In the genomic region with DNA sequence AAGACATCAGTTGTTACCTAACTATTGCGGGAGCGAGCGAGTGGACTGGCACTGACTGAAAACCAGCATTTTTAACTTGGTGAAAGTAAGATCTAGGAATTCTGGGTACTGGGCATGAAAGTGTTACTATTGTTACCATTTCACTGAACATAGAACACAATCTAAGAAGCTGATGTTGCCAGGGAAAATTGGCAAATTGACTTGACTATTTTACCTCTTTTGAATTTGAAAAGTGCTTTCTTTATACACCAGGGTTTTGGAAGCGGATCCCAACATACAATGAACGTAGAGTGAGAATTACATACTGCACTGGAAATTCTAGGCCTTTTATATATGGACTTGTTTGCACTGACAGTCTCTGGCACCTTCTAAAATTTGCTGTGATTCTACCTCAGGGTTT, we compare ENCODE assay signal across 19 mouse cellular contexts. TPM values are rescaled to one million over a fixed set of nuclear protein-coding genes. Genes with fewer than 3 reads are reported as not detected.
A peak's percentile ranks its signal among the peaks of the same experiment; 100 is the strongest.
DNase-seq lines count a peak whose midpoint lies in the region; ATAC-seq and TF ChIP-seq lines count a peak whose summit lies in the region.
"Had no signal": no experiment of that assay in that cellular context is flagged by ENCODE, and none has a peak within 500 bp of the region (broad histone marks: within the 10 kb centered on the region; RNA-seq: fewer than 3 reads in every experiment).

No protein-coding gene starts in this region.

- no peaks in the 10 kb centered on the region for H3K27me3 ChIP-seq in forebrain, embryonic 15.5 days
- H3K27me3 ChIP-seq in forebrain, embryonic 11.5 days (ENCODE audit: control insufficient read depth, insufficient read depth, low read length), result no peaks in the 10 kb centered on the region
- no peaks in the 10 kb centered on the region for H3K27me3 ChIP-seq in hindbrain, embryonic 15.5 days
- H3K27me3 ChIP-seq in hindbrain, embryonic 10.5 days (ENCODE audit: insufficient read depth, poor library complexity, severe bottlenecking), result no peaks in the 10 kb centered on the region
- H3K27me3 ChIP-seq in lung, postnatal 0 days (replicated peaks; ENCODE audit: insufficient read depth, low read length), result no peaks in the 10 kb centered on the region
- H3K27me3 ChIP-seq in myocyte (ENCODE audit: control insufficient read depth, insufficient read depth, insufficient read length), result no peaks in the 10 kb centered on the region
- H3K27me3 ChIP-seq: embryonic facial prominence, embryonic 13.5 days; limb, embryonic 13.5 days; neural tube, embryonic 13.5 days had no signal

- H3K27ac ChIP-seq in forebrain, embryonic 15.5 days (replicated peaks), result 0 out of 2 replicates have a peak overlapping the region, but pooled peaks have one; percentile 1
- H3K27ac ChIP-seq in forebrain, embryonic 11.5 days (ENCODE audit: low read depth, low read length), result no peak overlapping the region
- 0 out of 2 replicates have a peak overlapping the region, but pooled peaks have one; percentile 16 for H3K27ac ChIP-seq in hindbrain, embryonic 15.5 days (replicated peaks)
- no peak overlapping the region for H3K27ac ChIP-seq in hindbrain, embryonic 10.5 days
- H3K27ac ChIP-seq in lung, postnatal 0 days (ENCODE audit: low read length), result peak overlapping the region; percentile 82
- H3K27ac ChIP-seq: embryonic facial prominence, embryonic 13.5 days; left cerebral cortex, adult 2 months; limb, embryonic 13.5 days; neural tube, embryonic 13.5 days had no signal

- 78% methylated on average over 5 of the region's 5 CpGs for WGBS in forebrain, embryonic 15.5 days
- 92% methylated on average over 5 of the region's 5 CpGs for WGBS in forebrain, embryonic 11.5 days
- 72% methylated on average over 5 of the region's 5 CpGs for WGBS in hindbrain, embryonic 15.5 days
- 95% methylated on average over 5 of the region's 5 CpGs for WGBS in hindbrain, embryonic 10.5 days
- 74% methylated on average over 5 of the region's 5 CpGs for WGBS in lung, postnatal 0 days

- no peaks in the 10 kb centered on the region for H3K36me3 ChIP-seq in forebrain, embryonic 15.5 days
- no peaks in the 10 kb centered on the region for H3K36me3 ChIP-seq in forebrain, embryonic 11.5 days (ENCODE audit: control insufficient read depth, insufficient read depth, low read length)
- H3K36me3 ChIP-seq in hindbrain, embryonic 15.5 days, result no peaks in the 10 kb centered on the region
- peaks cover 3% of the 10 kb centered on the region; the same call in 1 of the 2 replicates for H3K36me3 ChIP-seq in hindbrain, embryonic 10.5 days
- H3K36me3 ChIP-seq in lung, postnatal 0 days (ENCODE audit: insufficient read depth, low read length), result no peaks in the 10 kb centered on the region
- peaks cover 15% of the 10 kb centered on the region for H3K36me3 ChIP-seq in myocyte (ENCODE audit: control insufficient read depth, insufficient read depth)
- H3K36me3 ChIP-seq: limb, embryonic 13.5 days; neural tube, embryonic 13.5 days had no signal

- H3K9ac ChIP-seq in forebrain, embryonic 15.5 days (replicated peaks), result no peak overlapping the region
- H3K9ac ChIP-seq in forebrain, embryonic 11.5 days (ENCODE audit: low read length), result no peak overlapping the region
- H3K9ac ChIP-seq in hindbrain, embryonic 15.5 days, result no peak overlapping the region
- no peak overlapping the region for H3K9ac ChIP-seq in lung, postnatal 0 days (replicated peaks; ENCODE audit: low read depth)
- H3K9ac ChIP-seq: embryonic facial prominence, embryonic 13.5 days; limb, embryonic 13.5 days; neural tube, embryonic 13.5 days had no signal

- H3K79me2 ChIP-seq in myocyte (ENCODE audit: control insufficient read depth, insufficient read depth), result peaks cover 95% of the 10 kb centered on the region

- H3K9me3 ChIP-seq in forebrain, embryonic 15.5 days, result no peaks in the 10 kb centered on the region
- no peaks in the 10 kb centered on the region for H3K9me3 ChIP-seq in forebrain, embryonic 11.5 days (ENCODE audit: control insufficient read depth, low read length)
- H3K9me3 ChIP-seq in hindbrain, embryonic 15.5 days, result no peaks in the 10 kb centered on the region
- no peaks in the 10 kb centered on the region for H3K9me3 ChIP-seq in hindbrain, embryonic 10.5 days
- no peaks in the 10 kb centered on the region for H3K9me3 ChIP-seq in lung, postnatal 0 days (ENCODE audit: low read length)
- H3K9me3 ChIP-seq: embryonic facial prominence, embryonic 13.5 days; limb, embryonic 13.5 days; neural tube, embryonic 13.5 days had no signal

- TF ChIP-seq CTCF in lung, postnatal 0 days (IDR thresholded peaks at IDR 0.05), result no peak

- DNase-seq in forebrain, embryonic 11.5 days (ENCODE audit: low spot score), result no peak
- DNase-seq in hindbrain, embryonic 10.5 days (ENCODE audit: low spot score), result no peak
- DNase-seq in lung, postnatal 0 days (ENCODE audit: low spot score), result no peak
- no peak for DNase-seq in lung, postnatal 4 days
- no peak for DNase-seq in spleen, postnatal 4 days (ENCODE audit: low spot score in 2 of 2)
- DNase-seq: adrenal gland, adult 8-10 months; cerebellum, adult 9-11 months; gastrocnemius, postnatal 14 days; kidney, postnatal 4 days; thymus, adult 2 months had no signal

- TF ChIP-seq POLR2A in myocyte (IDR thresholded peaks at IDR 0.05; ENCODE audit: insufficient read length, low read depth), result no peak

- ATAC-seq in forebrain, embryonic 15.5 days (replicated peaks), result no peak
- no peak for ATAC-seq in forebrain, embryonic 11.5 days (replicated peaks; ENCODE audit: low FRiP score)
- no peak for ATAC-seq in hindbrain, embryonic 15.5 days (ENCODE audit: low FRiP score, low read depth)
- no peak for ATAC-seq in lung, postnatal 0 days
- ATAC-seq: forebrain, embryonic 14.5 days had no signal

- H3ac ChIP-seq in myocyte (ENCODE audit: control insufficient read depth, insufficient read length), result no peak overlapping the region

- no peak overlapping the region for H3K4me2 ChIP-seq in forebrain, embryonic 15.5 days (replicated peaks)
- H3K4me2 ChIP-seq in forebrain, embryonic 11.5 days (ENCODE audit: low read depth, low read length, severe bottlenecking), result no peak overlapping the region
- no peak overlapping the region for H3K4me2 ChIP-seq in hindbrain, embryonic 15.5 days
- H3K4me2 ChIP-seq in lung, postnatal 0 days (replicated peaks; ENCODE audit: low read depth, low read length), result no peak overlapping the region
- H3K4me2 ChIP-seq in myocyte (ENCODE audit: low read depth), result peak overlapping the region; percentile 78
- H3K4me2 ChIP-seq: embryonic facial prominence, embryonic 13.5 days; limb, embryonic 13.5 days; midbrain, embryonic 11.5 days; neural tube, embryonic 13.5 days had no signal

- H3K4me3 ChIP-seq in forebrain, embryonic 15.5 days, result no peak overlapping the region
- no peak overlapping the region for H3K4me3 ChIP-seq in forebrain, embryonic 11.5 days (ENCODE audit: low read depth, low read length)
- no peak overlapping the region for H3K4me3 ChIP-seq in hindbrain, embryonic 15.5 days
- no peak overlapping the region for H3K4me3 ChIP-seq in hindbrain, embryonic 10.5 days
- H3K4me3 ChIP-seq in lung, postnatal 0 days (ENCODE audit: low read depth, low read length), result no peak overlapping the region
- H3K4me3 ChIP-seq in myocyte, result no peak overlapping the region
- H3K4me3 ChIP-seq: embryonic facial prominence, embryonic 13.5 days; left cerebral cortex, adult 2 months; limb, embryonic 13.5 days; neural tube, embryonic 13.5 days had no signal

- TF ChIP-seq EP300 in lung, postnatal 0 days (IDR thresholded peaks at IDR 0.05), result no peak

- no peaks in the 10 kb centered on the region for H3K4me1 ChIP-seq in forebrain, embryonic 15.5 days
- no peaks in the 10 kb centered on the region for H3K4me1 ChIP-seq in forebrain, embryonic 11.5 days (replicated peaks; ENCODE audit: control insufficient read depth, insufficient read depth, low read length)
- H3K4me1 ChIP-seq in hindbrain, embryonic 15.5 days (replicated peaks), result 0 out of 2 replicates have a peak, but pooled peaks cover 5% of the 10 kb centered on the region
- no peaks in the 10 kb centered on the region for H3K4me1 ChIP-seq in hindbrain, embryonic 10.5 days (replicated peaks)
- peaks cover 17% of the 10 kb centered on the region; the same call in 1 of the 2 replicates for H3K4me1 ChIP-seq in lung, postnatal 0 days (ENCODE audit: insufficient read depth, low read depth, low read length)
- H3K4me1 ChIP-seq: limb, embryonic 13.5 days had no signal

TF ChIP-seq in myocyte, 11 proteins besides CTCF, POLR2A, EP300 and RAD21:
- TF ChIP-seq MYOD1 (IDR thresholded peaks at IDR 0.05; ENCODE audit: control insufficient read depth in 1 of 3, insufficient read length in 2 of 3, low read depth in 2 of 3) (no peak), TCF3 (IDR thresholded peaks at IDR 0.05; ENCODE audit: insufficient read length, low read depth) (no peak), MYOG (IDR thresholded peaks at IDR 0.05; ENCODE audit: control insufficient read depth in 1 of 3, insufficient read depth in 1 of 3, insufficient read length in 2 of 3, low read depth in 2 of 3) (no peak), MAX (IDR thresholded peaks at IDR 0.05; ENCODE audit: low read depth) (no peak), E2F4 (IDR thresholded peaks at IDR 0.05; ENCODE audit: insufficient read depth) (no peak), CEBPB (IDR thresholded peaks at IDR 0.05; ENCODE audit: insufficient read depth, poor library complexity, severe bottlenecking) (no peak), TCF12 (IDR thresholded peaks at IDR 0.05; ENCODE audit: insufficient read depth, poor library complexity, severe bottlenecking) (no peak)

RNA-seq across cellular contexts. Expression of a gene that starts 48.7 kb away (rescaled TPM):
- 8.8 and 8.9 TPM in 2 replicates for polyA plus RNA-seq in forebrain, embryonic 15.5 days (2015; fragmentation: Nextera tagmentation; extraction: Ambion mirVana)
- polyA plus RNA-seq in forebrain, embryonic 11.5 days (2014; fragmentation: Nextera tagmentation; extraction: Ambion mirVana), result 13.9 TPM in 2 replicates
- polyA plus RNA-seq in hindbrain, embryonic 15.5 days (2015; fragmentation: Nextera tagmentation; extraction: Ambion mirVana), result 6.4 and 7.8 TPM in 2 replicates
- 12.7 and 12.8 TPM in 2 replicates for polyA plus RNA-seq in hindbrain, embryonic 10.5 days (2016; fragmentation: Nextera tagmentation; extraction: Ambion mirVana)
- polyA plus RNA-seq in lung, postnatal 0 days (2015; fragmentation: Nextera tagmentation; extraction: Ambion mirVana), result 7.3 and 7.5 TPM in 2 replicates
- 6.6 TPM for polyA plus RNA-seq in myocyte (2012; fragmentation: generic; extraction: Trizol)

RNA-seq across cellular contexts. Expression of a gene that starts 48.8 kb away (rescaled TPM):
- polyA plus RNA-seq in forebrain, embryonic 15.5 days (2015; fragmentation: Nextera tagmentation; extraction: Ambion mirVana), result 63.1 and 63.8 TPM in 2 replicates
- polyA plus RNA-seq in forebrain, embryonic 11.5 days (2014; fragmentation: Nextera tagmentation; extraction: Ambion mirVana), result 62.2 and 66.4 TPM in 2 replicates
- 49.5 and 49.8 TPM in 2 replicates for polyA plus RNA-seq in hindbrain, embryonic 15.5 days (2015; fragmentation: Nextera tagmentation; extraction: Ambion mirVana)
- polyA plus RNA-seq in hindbrain, embryonic 10.5 days (2016; fragmentation: Nextera tagmentation; extraction: Ambion mirVana), result 43.5 and 53.6 TPM in 2 replicates
- polyA plus RNA-seq in lung, postnatal 0 days (2015; fragmentation: Nextera tagmentation; extraction: Ambion mirVana), result 35.5 and 35.6 TPM in 2 replicates
- polyA plus RNA-seq in myocyte (2012; fragmentation: generic; extraction: Trizol), result 13.0 TPM

Comparison
In these comparisons a context has a peak if more than half of its experiments do, and no peak if none do; other contexts are left out.
1. H3K27ac ChIP-seq: peak in forebrain, embryonic 15.5 days (single experiment), hindbrain, embryonic 15.5 days (single experiment) and lung, postnatal 0 days (single experiment); none in forebrain, embryonic 11.5 days (single experiment) and hindbrain, embryonic 10.5 days (single experiment).